Mouse (Mus musculus) G1E (cell line): ENCODE measurements at regions not wholly inside any gene's neighbourhood (a gene's known extent, or its start where the extent isn't known, plus 50 kb on each side); places are given as distances from the start of the nearest gene placed in this dataset.
"Not testable (repeated sequence)": the region's sequence is repeated elsewhere in the genome, so short reads cannot be mapped to it uniquely, and the experiment has no call there.

Experiments used
- ATAC-seq: 2 replicates; pipeline ENCODE4 v1.8.0; 2016; ENCODE audit warnings: mild to moderate bottlenecking; ENCODE audit not compliant: insufficient number of reproducible peaks, poor library complexity, low FRiP score, severe bottlenecking; ENCODE audit errors: extremely low read depth
- DNase-seq: peaks from one replicate; pipeline ENCODE4 v3.0.0; 2012; ENCODE audit warnings: low spot score
- H3K27me3 ChIP-seq: 2 replicates; pipeline ENCODE4 v1.6.1; 2012; ENCODE audit warnings: mild to moderate bottlenecking, low read length, inconsistent platforms; ENCODE audit not compliant: insufficient read depth
- H3K36me3 ChIP-seq: replicated peaks from 2 replicates; pipeline ENCODE3; 2012; ENCODE audit warnings: mild to moderate bottlenecking, inconsistent platforms
- H3K4me1 ChIP-seq: 2 replicates; pipeline ENCODE4 v1.6.1; 2012; ENCODE audit warnings: low read depth, low read length, inconsistent platforms, mixed read lengths; ENCODE audit not compliant: insufficient read depth
- H3K4me3 ChIP-seq: 2 replicates; pipeline ENCODE4 v1.5.1; 2012; ENCODE audit warnings: low read depth, mild to moderate bottlenecking, inconsistent platforms, low read length, moderate library complexity, mixed read lengths
- H3K9me3 ChIP-seq: replicated peaks from 2 replicates; pipeline ENCODE4 v1.6.1; 2012; ENCODE audit warnings: inconsistent platforms
- CTCF ChIP-seq: IDR thresholded peaks from 2 replicates; pipeline ENCODE4 v1.5.1; 2012; ENCODE audit warnings: low read depth, low read length, inconsistent platforms, mixed read lengths
- GATA1 ChIP-seq: IDR thresholded peaks from 2 replicates; pipeline ENCODE4 v1.6.1; 2012; ENCODE audit warnings: borderline replicate concordance, low read length, inconsistent platforms, mixed read lengths
- GATA2 ChIP-seq: IDR thresholded peaks from 2 replicates; pipeline ENCODE4 v1.6.1; 2012; ENCODE audit warnings: low read depth, low read length, inconsistent platforms, borderline replicate concordance
- POLR2AphosphoS5 ChIP-seq: IDR thresholded peaks from 2 replicates; pipeline ENCODE4 v1.6.1; 2012; ENCODE audit warnings: low read depth, low read length, inconsistent platforms; ENCODE audit not compliant: insufficient replicate concordance
- TAL1 ChIP-seq: conservative IDR thresholded peaks from 2 replicates; pipeline ENCODE4 v1.6.1; 2012; ENCODE audit warnings: low read depth, low read length, inconsistent platforms, mixed read lengths

GRCm38 (mm10) chr13:5570386-5570785, 290.9 kb upstream of the Klf6 start:
- DNase-seq (no peak), ATAC-seq (no peak)
- Histone ChIP-seq H3K4me1 (no peaks in the 10 kb centered on the region), H3K27me3 (no peaks in the 10 kb centered on the region; the same call in 1 of the 2 replicates), H3K4me3 (no peak overlapping the region), H3K9me3 (no peaks in the 10 kb centered on the region), H3K36me3 (no peaks in the 10 kb centered on the region)
- TF ChIP-seq POLR2AphosphoS5 (no peak), GATA2 (no peak), GATA1 (no peak), TAL1 (no peak), CTCF (no peak)

- no peak for TF ChIP-seq CTCF
- no peak for TF ChIP-seq GATA1
- no peak for TF ChIP-seq GATA2
- TF ChIP-seq POLR2AphosphoS5: no peak
- TF ChIP-seq TAL1: no peak
- Histone ChIP-seq H3K27me3 (no peaks in the 10 kb centered on the region), H3K36me3 (no peaks in the 10 kb centered on the region), H3K9me3 (no peaks in the 10 kb centered on the region), H3K4me3 (no peak overlapping the region), H3K4me1 (no peaks in the 10 kb centered on the region)
- ATAC-seq (no peak), DNase-seq (no peak)
These were observed 284.7 kb upstream of the Klf6 start for GRCm38 (mm10) chr13:5576568-5576967.

- not testable (repeated sequence) for ATAC-seq, H3K4me3 ChIP-seq, H3K27me3 ChIP-seq, DNase-seq, H3K36me3 ChIP-seq, H3K4me1 ChIP-seq, H3K9me3 ChIP-seq
These were observed 277.6 kb upstream of the Klf6 start for GRCm38 (mm10) chr13:5583681-5584080.

- Histone ChIP-seq H3K36me3 (no peaks in the 10 kb centered on the region), H3K9me3 (no peaks in the 10 kb centered on the region), H3K4me1 (no peaks in the 10 kb centered on the region), H3K4me3 (no peak overlapping the region), H3K27me3 (no peaks in the 10 kb centered on the region)
- TF ChIP-seq GATA1 (no peak), CTCF (no peak), GATA2 (no peak), TAL1 (no peak), POLR2AphosphoS5 (no peak)
- ATAC-seq (no peak), DNase-seq (no peak)
These were observed 274.1 kb upstream of the Klf6 start for GRCm38 (mm10) chr13:5587196-5587595.

GRCm38 (mm10) chr13:5591286-5591685, 270.0 kb upstream of the Klf6 start:
- H3K4me3 ChIP-seq: no peak overlapping the region
- no peaks in the 10 kb centered on the region for H3K4me1 ChIP-seq
- no peak for DNase-seq
- no peaks in the 10 kb centered on the region for H3K9me3 ChIP-seq
- no peak for TF ChIP-seq GATA2
- no peak for TF ChIP-seq GATA1
- no peak for TF ChIP-seq CTCF
- no peak for TF ChIP-seq TAL1
- TF ChIP-seq POLR2AphosphoS5: no peak
- no peak for ATAC-seq
- H3K36me3 ChIP-seq: no peaks in the 10 kb centered on the region
- no peaks in the 10 kb centered on the region for H3K27me3 ChIP-seq

GRCm38 (mm10) chr13:5591837-5592555, 269.3 kb upstream of the Klf6 start:
- Histone ChIP-seq H3K27me3 (no peaks in the 10 kb centered on the region), H3K36me3 (no peaks in the 10 kb centered on the region), H3K9me3 (no peaks in the 10 kb centered on the region), H3K4me3 (no peak overlapping the region), H3K4me1 (no peaks in the 10 kb centered on the region)
- no peak; the same call in 1 of the 2 replicates for ATAC-seq
- no peak for DNase-seq
- TF ChIP-seq GATA2 (no peak), CTCF (no peak), GATA1 (no peak), POLR2AphosphoS5 (no peak), TAL1 (no peak)
